Mouse (Mus musculus) granulocyte monocyte progenitor cell, adult 5-6 weeks (primary cell): ENCODE results near the gene Supt6. TPM values are rescaled to one million over a fixed set of nuclear protein-coding genes. Genes with fewer than 3 reads are reported as not detected.
A peak's percentile ranks its signal among the peaks of the same experiment; 100 is the strongest.
"Not testable (repeated sequence)": the region's sequence is repeated elsewhere in the genome, so short reads cannot be mapped to it uniquely, and the experiment has no call there.

Experiments used
- ATAC-seq: replicated peaks from 2 replicates; pipeline ENCODE4 v1.8.0; 2016; ENCODE audit warnings: mild to moderate bottlenecking, moderate TSS enrichment, inconsistent platforms; ENCODE audit not compliant: poor library complexity, severe bottlenecking
- total RNA-seq, 2 experiments: library from RNA; stranded (forward) in 1 of 2; stranded (reverse) in 1 of 2; fragments of 200-712, 200-1000 nt in 1 of 2; fragments of >200 nt in 1 of 2; fragmentation: Nextera tagmentation in 1 of 2; gene quantifications; 2 replicates each; pipeline ENCODE4 v1.2.3; 2014 to 2017

Gene Supt6
- total RNA-seq (2014; fragmentation: Nextera tagmentation) (39.3 and 42.7 TPM in 2 replicates), total RNA-seq (2017) (35.2 and 41.1 TPM in 2 replicates)

DNA sequence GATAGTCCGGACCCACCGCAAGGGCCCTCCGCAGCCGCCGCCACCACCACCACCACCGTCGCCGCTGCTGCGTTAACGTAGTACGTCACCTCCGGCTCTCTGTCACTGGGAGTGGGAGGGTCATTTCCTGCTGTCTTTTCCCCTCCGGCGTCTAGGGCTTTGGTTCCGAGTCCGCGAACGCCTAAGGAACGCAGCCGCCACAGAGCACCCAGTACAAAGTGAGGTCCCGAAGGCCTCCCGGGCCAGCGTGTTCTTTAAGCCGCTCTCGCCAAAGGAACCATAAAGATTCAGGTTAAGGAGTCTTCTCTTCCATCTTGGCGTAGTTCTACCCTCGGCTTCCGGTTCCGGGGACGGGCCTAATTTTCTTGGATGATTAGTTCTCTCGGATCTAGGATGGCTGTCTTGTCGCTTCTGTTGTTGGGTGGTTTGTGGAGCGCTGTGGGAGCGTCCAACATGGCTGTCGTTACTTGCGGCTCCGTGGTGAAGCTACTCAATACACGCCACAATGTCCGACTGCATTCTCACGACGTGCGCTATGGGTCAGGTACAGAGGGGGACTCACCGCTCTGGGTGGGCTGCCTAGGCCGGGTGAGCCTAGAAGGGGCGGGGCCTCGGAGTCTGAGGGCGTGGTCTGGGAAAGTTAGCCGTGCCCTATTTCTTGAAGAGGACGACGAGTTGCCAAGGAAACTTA is at the start of gene Supt6, which contains the start of gene Sdf2:
Gene Supt6 (minus strand): TSS at position 361 of the 691 bp plus-strand sequence.
Gene Sdf2 (plus strand): TSS at position 120 of the 691 bp plus-strand sequence.
- ATAC-seq, result peak; percentile 89

DNA sequence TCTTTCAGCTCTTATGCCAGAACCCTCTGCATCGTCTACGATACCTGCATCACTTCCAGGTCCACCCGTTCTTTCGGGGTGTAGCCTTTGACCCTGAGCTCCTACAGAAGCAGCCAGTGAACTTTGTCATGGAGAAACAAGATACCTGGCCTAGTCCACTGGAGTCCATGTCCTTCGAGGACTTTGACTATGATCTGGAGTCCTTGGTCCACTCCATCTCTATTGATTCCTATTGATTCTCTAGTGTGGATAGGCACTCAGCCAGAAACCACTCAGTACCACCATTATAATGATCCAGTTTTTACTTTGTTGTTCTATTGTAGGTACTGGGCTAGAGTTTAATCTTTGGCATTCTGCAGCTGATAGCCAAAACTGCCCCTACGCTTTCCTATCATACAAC is 48.8 kb upstream of the Supt6 start:
- ATAC-seq, result no peak

DNA sequence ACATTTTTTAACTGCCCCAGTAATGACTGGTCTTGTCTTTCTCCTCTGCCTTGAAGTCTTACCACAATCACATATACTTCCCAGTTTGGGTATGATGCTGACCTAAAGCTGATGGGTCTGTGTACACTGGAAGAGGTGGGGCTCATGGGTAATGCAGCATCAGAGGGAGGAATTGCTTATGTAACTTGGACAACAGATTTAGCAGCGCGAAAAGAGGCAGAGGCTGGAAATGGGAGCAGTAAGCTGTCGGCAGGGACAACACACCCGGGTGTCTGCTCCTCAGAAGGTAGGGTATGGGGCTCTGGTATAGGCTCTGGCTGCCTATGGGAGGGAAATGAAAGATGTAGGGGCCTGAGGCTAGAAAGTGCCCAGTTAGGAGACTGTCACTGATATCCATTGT is 44.9 kb upstream of the Supt6 start, which contains the start of gene BC030499:
Gene BC030499 (plus strand): TSS at position 188 of the 400 bp plus-strand sequence.
- ATAC-seq, result no peak

DNA sequence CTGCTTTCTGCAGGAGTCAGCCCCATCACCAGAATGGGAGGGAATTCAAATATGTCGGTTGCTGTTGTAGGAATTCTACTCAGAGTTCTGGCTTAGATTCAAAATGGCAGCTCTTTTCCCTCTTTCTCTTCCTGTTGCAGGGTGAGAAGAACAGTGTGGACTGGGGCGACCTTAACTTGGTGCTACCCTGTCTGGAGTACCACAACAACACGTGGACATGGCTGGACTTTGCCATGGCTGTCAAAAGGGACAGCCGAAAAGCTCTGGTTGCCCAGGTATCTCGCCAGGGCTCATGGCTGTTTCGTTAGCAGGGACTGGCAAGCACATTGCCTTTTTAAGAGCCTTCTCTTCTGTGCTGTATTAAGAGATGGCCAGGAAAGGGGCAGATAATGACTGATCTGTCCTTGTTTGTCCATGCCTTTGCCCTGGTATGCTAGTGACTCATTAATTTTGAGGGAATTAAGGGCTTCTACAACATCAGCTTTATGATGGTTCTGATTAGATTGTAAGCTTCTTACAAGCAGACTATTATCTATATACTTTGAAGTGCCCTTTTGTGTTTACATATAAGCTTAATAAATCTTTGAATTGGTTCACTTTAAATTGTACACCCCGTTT is 43.5 kb upstream of the Supt6 start:
- no peak for ATAC-seq

DNA sequence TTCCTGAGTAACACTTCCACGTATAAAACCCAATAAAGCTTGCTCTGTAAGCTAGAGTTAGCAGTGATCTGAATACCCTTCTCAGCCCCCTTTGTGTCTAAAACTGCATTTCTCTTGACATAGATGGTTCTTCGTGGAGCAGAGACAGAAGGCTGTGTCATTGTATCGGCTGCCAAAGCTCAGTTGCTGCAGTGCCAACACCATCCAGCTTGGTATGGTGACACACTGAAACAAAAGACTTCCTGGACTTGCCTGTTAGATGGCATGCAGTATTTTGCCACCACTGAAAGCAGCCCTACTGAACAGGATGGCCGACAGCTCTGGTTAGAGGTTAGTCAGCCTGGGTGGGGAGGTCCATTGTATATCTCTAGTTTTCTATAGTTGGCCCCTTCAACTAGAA is 33.8 kb upstream of the Supt6 start:
- no peak for ATAC-seq

DNA sequence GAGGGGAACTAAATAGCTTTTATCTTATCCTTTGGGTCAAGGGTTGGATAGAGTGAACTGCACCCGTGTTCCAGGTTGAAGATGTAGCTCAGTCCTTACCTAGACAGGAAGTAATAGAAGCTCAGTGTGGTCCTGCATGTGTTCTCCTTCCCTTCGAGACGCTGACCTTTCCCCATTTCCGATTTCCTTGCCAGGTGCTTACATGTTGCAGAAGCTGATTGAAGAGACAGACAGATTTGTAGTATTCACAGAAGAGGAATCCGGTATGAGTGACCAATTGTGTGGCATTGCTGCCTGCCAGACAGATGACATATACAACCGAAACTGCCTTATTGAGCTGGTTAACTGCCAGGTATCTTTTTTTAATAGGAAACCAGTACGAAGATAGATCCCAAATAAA is 33.1 kb upstream of the Supt6 start:
- ATAC-seq, result no peak

DNA sequence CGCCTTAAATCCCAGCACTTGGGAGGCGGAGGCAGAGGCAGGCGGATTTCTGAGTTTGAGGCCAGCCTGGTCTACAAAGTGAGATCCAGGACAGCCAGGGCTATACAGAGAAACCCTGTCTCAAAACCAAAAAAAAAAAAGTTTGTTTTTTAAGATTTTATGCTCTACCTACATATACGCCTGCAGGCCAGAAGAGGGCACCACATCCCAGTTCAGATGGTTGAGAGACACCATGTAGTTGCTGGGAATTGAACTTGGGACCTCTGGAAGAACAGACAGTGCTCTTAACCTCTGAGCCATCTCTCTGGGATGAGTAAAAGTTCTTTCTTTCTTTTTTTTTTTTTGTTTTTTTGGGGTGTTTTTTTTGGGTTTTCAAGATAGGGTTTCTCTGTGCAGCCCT is 30.4 kb upstream of the Supt6 start:
- not testable (repeated sequence) for ATAC-seq

DNA sequence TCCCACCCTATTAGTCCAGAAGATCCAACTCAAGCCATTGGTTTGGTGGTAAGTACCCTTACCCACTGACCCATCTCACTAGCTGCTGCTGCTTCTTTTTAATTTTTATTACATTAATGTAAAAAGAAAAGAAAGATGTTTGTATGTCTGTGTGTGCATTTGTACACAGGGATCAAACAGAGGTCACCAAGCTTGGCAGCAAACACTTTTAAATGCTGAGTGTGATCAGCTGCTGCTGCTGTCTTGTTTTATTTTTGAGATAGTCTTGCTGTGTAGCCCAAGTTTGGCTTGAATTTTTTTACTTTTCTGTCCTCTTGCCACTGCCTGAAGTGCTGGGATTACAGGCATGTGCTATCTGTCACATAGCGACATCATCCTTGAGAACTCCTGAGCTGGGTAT is 29.8 kb upstream of the Supt6 start:
- no peak for ATAC-seq

DNA sequence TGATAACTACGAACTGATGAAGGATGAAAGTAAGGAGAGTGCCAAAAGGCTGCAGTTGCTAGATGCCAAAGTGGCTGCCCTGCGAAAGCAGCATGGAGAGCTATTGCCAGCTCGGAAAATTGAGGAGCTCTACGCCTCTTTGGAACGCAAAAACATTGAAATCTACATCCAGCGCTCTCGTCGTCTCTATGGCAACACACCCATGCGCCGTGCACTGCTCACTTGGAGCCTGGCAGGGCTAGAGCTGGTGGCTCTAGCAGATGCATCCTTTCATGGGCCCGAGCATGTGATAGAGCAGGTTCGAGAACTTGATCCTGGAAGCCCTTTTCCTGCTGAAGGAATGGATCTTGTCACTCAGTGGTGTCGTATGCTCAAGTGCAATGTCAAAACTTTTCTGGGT is 26.2 kb upstream of the Supt6 start:
- ATAC-seq, result no peak

DNA sequence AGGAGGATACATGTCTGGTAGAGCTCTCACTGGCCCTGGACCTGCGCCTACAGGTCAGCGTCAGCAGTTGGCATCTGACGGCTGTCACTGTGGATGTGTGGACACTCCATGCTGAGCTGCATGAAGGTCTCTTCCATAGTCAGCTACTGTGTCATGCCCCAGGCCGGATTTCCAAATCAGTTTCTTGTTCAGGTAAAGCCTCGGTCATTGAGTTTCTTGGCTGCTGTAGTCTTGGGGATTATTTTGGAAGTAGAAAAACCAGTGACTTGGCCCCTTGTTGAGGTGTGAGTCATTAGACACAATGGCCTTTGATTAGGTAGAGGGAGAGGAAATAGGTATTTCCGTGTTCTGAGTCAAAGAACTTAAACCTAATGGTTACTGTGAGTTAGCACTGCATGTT is 19.8 kb upstream of the Supt6 start:
- no peak for ATAC-seq

DNA sequence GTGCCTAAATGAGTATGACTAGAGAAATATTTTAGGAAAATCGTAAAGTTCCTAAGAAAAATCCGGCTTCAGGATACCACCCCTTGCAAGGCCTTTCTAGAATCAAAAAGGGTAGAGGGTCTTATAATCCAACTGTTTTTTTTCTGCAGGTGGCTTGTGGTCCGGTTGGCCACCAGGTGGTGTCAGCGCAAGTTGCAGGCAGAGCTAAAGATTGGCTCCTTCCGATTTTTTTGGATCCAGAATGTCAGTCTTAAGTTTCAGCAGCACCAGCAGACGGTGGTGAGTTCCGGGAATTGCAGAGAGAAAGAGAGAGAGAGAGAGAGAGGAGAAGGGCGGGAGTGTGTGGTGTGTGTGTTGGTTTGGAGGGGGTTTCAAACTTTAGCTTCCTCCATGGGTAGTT is 16.8 kb upstream of the Supt6 start:
- ATAC-seq, result peak; percentile 61

DNA sequence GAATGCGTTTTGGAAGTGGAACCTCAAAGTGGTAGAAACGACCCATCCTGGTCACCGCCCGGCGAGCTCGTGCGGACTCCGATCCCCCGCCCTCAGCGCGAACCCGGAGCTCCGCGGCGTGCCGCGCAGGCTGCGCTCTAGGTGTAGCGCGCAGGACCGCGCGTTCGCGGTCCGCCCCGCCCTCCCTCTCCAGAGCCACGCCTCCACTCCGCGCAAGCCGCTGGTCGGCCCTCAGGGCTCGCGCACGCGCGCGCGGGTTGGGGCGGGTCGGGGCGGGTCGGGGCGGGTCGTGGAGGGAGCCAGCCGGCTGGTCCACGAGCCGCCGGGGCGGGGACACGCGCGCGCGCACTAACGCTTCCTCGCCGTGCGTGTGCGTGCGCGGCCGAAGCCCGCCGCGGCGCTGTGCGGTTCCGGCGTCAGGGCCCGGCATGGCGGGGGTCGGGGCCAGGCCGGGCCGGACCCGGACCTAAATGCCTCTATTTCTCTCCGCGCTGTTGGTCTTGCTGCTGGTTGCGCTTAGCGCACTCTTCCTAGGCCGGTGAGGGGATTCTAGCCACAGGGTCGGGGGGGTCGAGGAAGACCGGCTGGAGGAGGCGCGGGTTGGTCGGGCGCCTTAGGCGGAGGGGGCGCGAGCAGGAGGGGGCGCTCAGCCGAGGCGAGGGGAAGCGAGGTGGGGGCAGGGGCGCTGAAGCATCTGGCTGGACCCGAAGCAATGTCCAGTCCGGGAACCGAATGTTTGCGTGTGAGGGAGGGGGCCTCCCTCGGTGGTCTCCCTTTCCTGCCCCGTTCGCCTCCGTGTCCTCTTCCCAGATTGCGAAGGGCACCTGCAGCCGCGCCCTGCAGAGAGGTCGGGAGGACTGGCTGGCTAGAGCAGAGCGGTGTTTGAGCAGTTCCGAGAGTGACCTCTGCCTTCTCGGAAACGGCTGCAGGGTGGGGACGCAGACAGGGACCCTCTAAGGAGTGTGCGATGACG is 15.9 kb upstream of the Supt6 start, which contains the start of gene 2610507B11Rik:
Gene 2610507B11Rik (plus strand): TSS at position 373 of the 973 bp plus-strand sequence.
- ATAC-seq, result peak; percentile 90

DNA sequence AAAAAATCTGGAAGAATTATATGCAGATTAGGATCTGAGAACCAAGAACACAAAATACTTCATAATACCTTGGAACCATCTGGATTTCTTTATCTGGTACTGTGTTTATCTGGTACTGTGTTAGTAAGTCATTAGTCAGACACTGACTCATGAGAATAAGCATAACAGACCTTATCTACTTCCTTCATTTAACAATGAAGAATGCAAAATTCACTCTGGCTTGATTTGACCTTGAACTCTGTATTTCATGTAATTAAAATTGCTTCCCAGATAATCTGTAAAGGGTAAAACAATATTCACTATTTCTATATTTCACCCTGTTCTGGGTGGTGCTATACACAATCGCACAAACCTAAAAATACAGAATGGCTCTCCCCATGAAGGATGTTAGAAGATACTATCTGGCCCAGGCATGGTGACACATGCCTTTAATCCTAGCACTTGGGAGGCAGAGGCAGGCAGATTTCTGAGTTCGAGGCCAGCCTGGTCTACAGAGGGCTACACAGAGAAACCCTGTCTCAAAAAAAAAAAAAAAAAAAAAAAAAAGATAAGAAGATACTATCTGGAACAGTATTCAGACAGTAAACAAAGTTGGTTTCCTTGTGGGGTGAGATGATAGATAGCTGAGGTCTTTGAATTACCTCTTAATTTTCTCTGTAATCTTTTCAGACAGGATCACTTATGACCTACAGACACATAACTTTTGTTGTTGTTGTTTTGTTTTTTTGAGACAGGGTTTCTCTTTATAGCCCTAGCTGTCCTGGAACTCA is 14.9 kb upstream of the Supt6 start:
- no peak for ATAC-seq

DNA sequence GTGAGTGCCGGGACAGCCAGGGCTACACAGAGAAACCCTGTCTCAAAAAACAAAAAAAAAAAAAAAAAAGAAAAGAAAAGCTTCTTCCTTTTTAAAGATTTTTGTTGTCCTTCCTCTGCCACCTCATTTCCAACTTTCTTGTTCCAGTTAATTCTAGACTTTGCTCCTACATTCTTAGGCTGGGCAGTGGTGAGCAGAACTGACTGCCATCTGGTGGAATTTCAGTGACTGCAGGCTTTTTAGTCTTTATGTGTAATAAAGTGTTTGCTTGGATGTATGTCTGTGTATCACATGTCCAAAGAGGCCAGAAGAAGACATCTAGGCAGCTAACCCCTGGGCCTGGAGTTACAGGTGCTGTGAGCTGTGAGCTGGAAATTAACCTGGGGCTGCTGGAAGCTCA is 10.8 kb upstream of the Supt6 start:
- no peak for ATAC-seq

DNA sequence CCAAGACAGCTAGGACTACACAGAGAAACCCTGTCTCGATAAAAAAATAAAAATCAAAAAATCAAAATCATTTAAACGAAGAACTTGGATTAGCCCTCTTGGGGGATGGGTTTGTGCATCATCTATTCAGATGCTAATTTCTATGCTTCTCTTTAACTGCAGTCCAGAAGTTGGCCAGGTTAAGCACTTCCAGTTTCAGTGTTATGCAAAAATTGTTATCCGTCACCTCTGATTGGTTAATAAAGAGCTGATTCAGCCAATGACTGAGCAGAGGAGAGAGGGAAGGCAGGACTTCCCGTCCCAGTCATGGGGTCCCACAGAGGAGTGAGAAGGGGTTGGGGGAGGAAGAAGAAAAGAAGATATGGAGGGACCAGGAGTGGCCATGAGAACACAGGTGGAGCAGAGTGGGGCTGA is 1.9 kb upstream of the Supt6 start:
- peak; percentile 48 for ATAC-seq

DNA sequence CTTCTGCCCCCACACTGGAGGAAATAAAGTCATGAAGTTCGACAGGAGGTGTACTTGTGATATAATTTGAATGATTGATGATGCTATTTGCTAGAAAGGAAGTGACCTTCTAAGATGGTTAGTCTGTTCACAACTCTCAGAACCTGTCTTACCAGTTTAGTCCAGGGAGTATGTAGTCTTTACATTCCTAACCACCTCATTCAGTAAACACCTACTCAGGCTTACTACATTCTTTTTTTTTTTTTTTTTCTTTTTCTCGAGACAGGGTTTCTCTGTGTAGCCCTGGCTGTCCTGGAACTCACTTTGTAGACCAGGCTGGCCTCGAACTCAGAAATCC is 1.2 kb upstream of the Supt6 start:
- ATAC-seq, result no peak

DNA sequence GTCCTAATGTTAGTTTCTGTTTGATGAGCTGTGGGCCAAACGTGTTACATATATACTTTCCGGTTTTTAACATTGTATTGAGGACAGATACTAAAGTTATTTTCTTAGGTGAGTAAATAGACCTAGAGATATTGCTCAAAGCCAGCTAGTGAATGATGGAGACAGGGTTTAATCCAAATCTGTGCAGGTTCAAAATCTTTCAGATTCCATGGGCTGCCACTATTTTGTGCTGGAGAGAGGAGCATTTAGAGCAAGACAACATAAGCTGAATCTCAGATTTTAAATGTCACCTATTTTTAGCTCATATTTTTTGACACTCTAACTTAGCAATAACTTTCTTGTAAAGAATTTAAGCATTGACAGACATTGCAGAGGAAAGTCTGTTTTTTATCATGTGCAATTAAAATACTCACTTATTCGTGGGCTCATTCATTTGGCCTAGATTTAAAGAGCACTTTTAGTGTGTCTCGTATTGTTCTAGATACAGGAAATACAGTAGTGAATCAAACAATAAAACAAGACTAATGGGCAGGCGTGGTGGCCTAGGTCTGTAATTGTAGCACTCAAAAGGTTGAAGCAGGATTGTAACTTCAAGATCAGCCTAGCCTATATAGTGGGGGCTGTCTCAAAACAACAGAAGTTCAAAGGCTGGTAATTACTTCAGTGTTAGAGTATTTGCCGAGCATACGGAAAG is 678 bp upstream of the Supt6 start:
- no peak for ATAC-seq

DNA sequence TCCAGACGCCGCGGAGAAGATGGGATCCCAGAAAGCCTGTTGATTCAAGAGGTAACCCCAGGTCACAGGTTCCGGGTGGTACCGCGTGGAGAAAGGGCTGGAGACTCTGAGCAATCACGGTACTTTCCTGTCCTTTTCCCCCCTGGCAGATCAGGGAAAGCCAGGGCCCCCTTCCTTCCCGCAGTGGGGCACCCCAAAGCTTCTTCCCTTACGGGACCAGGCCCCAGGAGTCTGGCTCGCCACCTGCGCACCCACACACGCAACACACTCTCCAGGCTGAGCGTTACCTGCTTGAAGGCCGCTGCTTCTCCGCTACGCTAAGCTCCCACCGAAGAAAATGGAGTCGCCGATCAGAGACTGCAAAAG is 543 bp downstream of the Supt6 start:
- no peak for ATAC-seq

DNA sequence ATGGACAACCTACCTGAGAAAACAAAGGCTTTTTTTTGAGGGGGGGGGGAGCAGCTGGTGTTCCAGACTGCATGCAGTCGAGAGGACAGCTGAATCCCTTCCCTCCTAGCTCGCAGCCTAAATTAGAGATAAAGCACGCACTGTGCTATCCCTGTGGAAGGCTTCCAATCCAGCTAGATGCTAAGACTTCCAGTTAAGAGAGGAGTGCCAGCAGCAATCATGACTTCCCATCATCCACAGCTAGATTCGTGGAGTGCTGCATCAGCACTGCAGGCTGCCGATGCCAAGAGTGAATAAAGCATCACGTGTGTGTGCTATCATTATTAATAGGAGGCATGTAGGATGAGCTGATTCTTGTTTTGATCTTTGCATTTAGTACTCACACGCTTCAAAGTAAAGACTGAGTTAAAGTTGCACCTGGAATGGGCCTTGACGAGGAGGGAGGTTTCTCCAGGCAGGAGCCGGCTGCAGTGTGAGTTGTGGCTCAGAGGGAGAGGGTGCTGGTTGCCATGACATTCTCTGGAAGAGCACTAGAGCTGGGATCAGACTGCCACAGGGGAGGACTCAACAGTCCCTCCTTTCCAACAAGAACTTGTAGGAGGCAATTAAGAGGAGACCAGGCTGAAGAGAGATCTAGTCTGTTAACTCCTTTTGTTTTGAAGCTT is 5.5 kb downstream of the Supt6 start:
- no peak for ATAC-seq
